Mouse (Mus musculus): ENCODE results near the gene Anxa9. TPM values are rescaled to one million over a fixed set of nuclear protein-coding genes. Genes with fewer than 3 reads are reported as not detected.
A peak's percentile ranks its signal among the peaks of the same experiment; 100 is the strongest.

Gene Anxa9
- polyA plus RNA-seq, 1 experiment from 2014 or later, result 0.24 TPM

- no peak overlapping the region for H3K4me2 ChIP-seq (replicated peaks)
- H3K27me3 ChIP-seq (ENCODE audit: control insufficient read depth, insufficient read depth, low read length), result no peaks in the 10 kb centered on the region
These were observed 36.1 kb downstream of the Anxa9 start for GRCm38 (mm10) chr3:95270766-95271364.

GRCm38 (mm10) chr3:95269789-95270188 lies 37.2 kb downstream of the Anxa9 start:
- Histone ChIP-seq H3K4me1 (replicated peaks; ENCODE audit: control insufficient read depth, insufficient read depth, low read length) (no peaks in the 10 kb centered on the region), H3K9me3 (ENCODE audit: control insufficient read depth, low read length) (no peaks in the 10 kb centered on the region), H3K4me3 (replicated peaks; ENCODE audit: low read length) (no peak overlapping the region), H3K36me3 (replicated peaks; ENCODE audit: control insufficient read depth, insufficient read depth) (peaks cover 33% of the 10 kb centered on the region), H3K27ac (no peak overlapping the region), H3K27me3 (ENCODE audit: control insufficient read depth, insufficient read depth, low read length) (no peaks in the 10 kb centered on the region), H3K9ac (no peak overlapping the region), H3K4me2 (replicated peaks) (no peak overlapping the region)
- WGBS, result 92% methylated on average over 5 of the region's 5 CpGs
- ATAC-seq (ENCODE audit: low FRiP score) (no peak), DNase-seq (ENCODE audit: low spot score) (no peak)

More at GRCm38 (mm10) chr3:95270766-95271364, 36.1 kb downstream of the Anxa9 start:
- WGBS, result 86% methylated on average over 12 of the region's 12 CpGs
- Histone ChIP-seq H3K27ac (no peak overlapping the region), H3K4me1 (replicated peaks; ENCODE audit: control insufficient read depth, insufficient read depth, low read length) (no peaks in the 10 kb centered on the region), H3K4me3 (replicated peaks; ENCODE audit: low read length) (no peak overlapping the region), H3K36me3 (replicated peaks; ENCODE audit: control insufficient read depth, insufficient read depth) (peaks cover 28% of the 10 kb centered on the region), H3K9ac (no peak overlapping the region), H3K9me3 (ENCODE audit: control insufficient read depth, low read length) (no peaks in the 10 kb centered on the region)
- DNase-seq (ENCODE audit: low spot score) (no peak), ATAC-seq (ENCODE audit: low FRiP score) (no peak)

- DNase-seq (ENCODE audit: low spot score), result no peak
- peaks cover 51% of the 10 kb centered on the region for H3K36me3 ChIP-seq (replicated peaks; ENCODE audit: control insufficient read depth, insufficient read depth)
- no peak overlapping the region for H3K9ac ChIP-seq
- no peak overlapping the region for H3K4me2 ChIP-seq (replicated peaks)
- ATAC-seq (ENCODE audit: low FRiP score), result no peak
- H3K4me3 ChIP-seq (replicated peaks; ENCODE audit: low read length), result no peak overlapping the region
- no peaks in the 10 kb centered on the region for H3K27me3 ChIP-seq (ENCODE audit: control insufficient read depth, insufficient read depth, low read length)
- no peaks in the 10 kb centered on the region for H3K4me1 ChIP-seq (replicated peaks; ENCODE audit: control insufficient read depth, insufficient read depth, low read length)
- H3K9me3 ChIP-seq (ENCODE audit: control insufficient read depth, low read length), result no peaks in the 10 kb centered on the region
- no peak overlapping the region for H3K27ac ChIP-seq
These were observed 39.1 kb downstream of the Anxa9 start for GRCm38 (mm10) chr3:95267855-95268254.

GRCm38 (mm10) chr3:95266052-95266451 lies 40.9 kb downstream of the Anxa9 start:
- Histone ChIP-seq H3K36me3 (replicated peaks; ENCODE audit: control insufficient read depth, insufficient read depth) (peaks cover 68% of the 10 kb centered on the region), H3K9ac (no peak overlapping the region), H3K4me2 (replicated peaks) (no peak overlapping the region), H3K27me3 (ENCODE audit: control insufficient read depth, insufficient read depth, low read length) (no peaks in the 10 kb centered on the region), H3K4me1 (replicated peaks; ENCODE audit: control insufficient read depth, insufficient read depth, low read length) (no peaks in the 10 kb centered on the region), H3K4me3 (replicated peaks; ENCODE audit: low read length) (no peak overlapping the region), H3K27ac (no peak overlapping the region), H3K9me3 (ENCODE audit: control insufficient read depth, low read length) (no peaks in the 10 kb centered on the region)
- 97% methylated on average over 3 of the region's 3 CpGs for WGBS
- no peak for DNase-seq (ENCODE audit: low spot score)
- ATAC-seq (ENCODE audit: low FRiP score), result no peak

DNA sequence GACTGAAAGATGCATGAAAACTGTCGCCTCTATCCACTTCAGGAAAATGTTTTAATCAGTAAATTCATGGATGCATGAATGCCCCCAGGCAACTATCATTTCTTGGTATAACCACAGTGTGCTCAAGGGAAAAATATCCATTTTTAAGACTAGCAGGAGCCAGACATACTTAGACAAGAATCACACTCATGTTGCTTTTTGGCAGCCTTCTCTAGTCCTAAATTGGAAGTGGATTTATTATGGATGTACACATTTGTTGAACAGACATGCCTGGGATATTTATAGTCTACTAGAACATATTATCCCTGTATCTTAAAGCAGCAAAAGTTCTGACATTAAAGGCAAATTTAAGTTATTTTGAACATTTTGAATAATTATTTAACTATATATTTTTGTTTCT lies 42.3 kb downstream of the Anxa9 start:
- 66% methylated on average over 1 of the region's 1 CpGs for WGBS
- DNase-seq (ENCODE audit: low spot score), result no peak
- Histone ChIP-seq H3K27me3 (ENCODE audit: control insufficient read depth, insufficient read depth, low read length) (no peaks in the 10 kb centered on the region), H3K27ac (no peak overlapping the region), H3K4me3 (replicated peaks; ENCODE audit: low read length) (no peak overlapping the region), H3K4me1 (replicated peaks; ENCODE audit: control insufficient read depth, insufficient read depth, low read length) (no peaks in the 10 kb centered on the region), H3K36me3 (replicated peaks; ENCODE audit: control insufficient read depth, insufficient read depth) (peaks cover 78% of the 10 kb centered on the region), H3K9me3 (ENCODE audit: control insufficient read depth, low read length) (no peaks in the 10 kb centered on the region), H3K4me2 (replicated peaks) (no peak overlapping the region), H3K9ac (no peak overlapping the region)
- no peak for ATAC-seq (ENCODE audit: low FRiP score)

- WGBS, result 51% methylated on average over 11 of the region's 11 CpGs
- Histone ChIP-seq H3K4me2 (replicated peaks) (no peak overlapping the region), H3K36me3 (replicated peaks; ENCODE audit: control insufficient read depth, insufficient read depth) (peaks cover 82% of the 10 kb centered on the region), H3K27ac (no peak overlapping the region), H3K9me3 (ENCODE audit: control insufficient read depth, low read length) (no peaks in the 10 kb centered on the region), H3K9ac (no peak overlapping the region), H3K4me3 (replicated peaks; ENCODE audit: low read length) (no peak overlapping the region), H3K4me1 (replicated peaks; ENCODE audit: control insufficient read depth, insufficient read depth, low read length) (no peaks in the 10 kb centered on the region), H3K27me3 (ENCODE audit: control insufficient read depth, insufficient read depth, low read length) (no peaks in the 10 kb centered on the region)
- DNase-seq (ENCODE audit: low spot score), result peak; percentile 34
- no peak for ATAC-seq (ENCODE audit: low FRiP score)
These were observed 43.8 kb downstream of the Anxa9 start for GRCm38 (mm10) chr3:95263089-95263739.

DNA sequence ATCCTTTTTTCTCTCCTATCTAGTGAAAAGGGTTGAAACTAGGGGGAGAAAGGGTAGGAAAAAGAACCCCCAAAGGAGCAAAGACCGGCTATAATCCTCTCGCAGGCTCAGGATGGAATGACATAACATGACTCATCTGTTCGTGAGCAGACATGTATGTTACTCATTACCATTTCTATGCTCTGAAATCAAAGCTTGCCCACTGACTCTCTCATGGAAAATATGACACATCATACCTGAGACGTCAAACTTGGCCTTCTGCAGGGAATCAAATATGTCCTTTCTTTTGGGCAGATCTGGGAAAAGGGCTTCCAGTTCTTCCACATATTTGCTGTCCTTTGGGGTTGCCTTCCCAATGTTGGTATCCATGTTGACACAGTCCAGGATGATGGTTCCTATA lies 45.0 kb downstream of the Anxa9 start:
- Histone ChIP-seq H3K27me3 (ENCODE audit: control insufficient read depth, insufficient read depth, low read length) (no peaks in the 10 kb centered on the region), H3K4me2 (replicated peaks) (no peak overlapping the region), H3K36me3 (replicated peaks; ENCODE audit: control insufficient read depth, insufficient read depth) (peaks cover 82% of the 10 kb centered on the region), H3K27ac (no peak overlapping the region), H3K4me1 (replicated peaks; ENCODE audit: control insufficient read depth, insufficient read depth, low read length) (no peaks in the 10 kb centered on the region), H3K4me3 (replicated peaks; ENCODE audit: low read length) (no peak overlapping the region), H3K9me3 (ENCODE audit: control insufficient read depth, low read length) (no peaks in the 10 kb centered on the region), H3K9ac (no peak overlapping the region)
- 93% methylated on average over 4 of the region's 4 CpGs for WGBS
- DNase-seq (ENCODE audit: low spot score) (no peak), ATAC-seq (ENCODE audit: low FRiP score) (no peak)

DNA sequence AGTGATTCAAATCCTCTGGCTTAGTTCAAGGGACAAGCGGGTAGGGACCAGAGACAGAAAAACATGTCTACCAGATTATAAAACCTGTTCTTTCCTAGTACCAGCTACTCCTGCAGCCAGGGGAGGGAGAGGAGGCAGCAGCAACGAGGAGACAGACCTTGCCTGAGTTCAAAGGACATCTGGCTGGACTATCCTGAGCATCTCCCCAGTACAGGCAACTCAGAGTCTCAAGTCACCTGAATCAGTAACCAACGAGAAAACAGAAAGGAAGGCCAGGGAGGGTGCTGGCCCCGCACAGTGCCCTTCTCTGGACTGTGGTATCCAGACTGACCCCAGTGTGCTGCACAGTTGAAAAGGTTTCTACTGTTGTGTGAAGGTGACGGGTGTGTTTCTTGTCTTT lies 50.0 kb downstream of the Anxa9 start:
- DNase-seq (ENCODE audit: low spot score), result no peak
- ATAC-seq (ENCODE audit: low FRiP score), result no peak
- Histone ChIP-seq H3K27me3 (ENCODE audit: control insufficient read depth, insufficient read depth, low read length) (no peaks in the 10 kb centered on the region), H3K4me1 (replicated peaks; ENCODE audit: control insufficient read depth, insufficient read depth, low read length) (no peaks in the 10 kb centered on the region), H3K9ac (no peak overlapping the region), H3K27ac (no peak overlapping the region), H3K4me3 (replicated peaks; ENCODE audit: low read length) (no peak overlapping the region), H3K36me3 (replicated peaks; ENCODE audit: control insufficient read depth, insufficient read depth) (peaks cover 93% of the 10 kb centered on the region), H3K4me2 (replicated peaks) (no peak overlapping the region), H3K9me3 (ENCODE audit: control insufficient read depth, low read length) (no peaks in the 10 kb centered on the region)
- 93% methylated on average over 5 of the region's 5 CpGs for WGBS

DNA sequence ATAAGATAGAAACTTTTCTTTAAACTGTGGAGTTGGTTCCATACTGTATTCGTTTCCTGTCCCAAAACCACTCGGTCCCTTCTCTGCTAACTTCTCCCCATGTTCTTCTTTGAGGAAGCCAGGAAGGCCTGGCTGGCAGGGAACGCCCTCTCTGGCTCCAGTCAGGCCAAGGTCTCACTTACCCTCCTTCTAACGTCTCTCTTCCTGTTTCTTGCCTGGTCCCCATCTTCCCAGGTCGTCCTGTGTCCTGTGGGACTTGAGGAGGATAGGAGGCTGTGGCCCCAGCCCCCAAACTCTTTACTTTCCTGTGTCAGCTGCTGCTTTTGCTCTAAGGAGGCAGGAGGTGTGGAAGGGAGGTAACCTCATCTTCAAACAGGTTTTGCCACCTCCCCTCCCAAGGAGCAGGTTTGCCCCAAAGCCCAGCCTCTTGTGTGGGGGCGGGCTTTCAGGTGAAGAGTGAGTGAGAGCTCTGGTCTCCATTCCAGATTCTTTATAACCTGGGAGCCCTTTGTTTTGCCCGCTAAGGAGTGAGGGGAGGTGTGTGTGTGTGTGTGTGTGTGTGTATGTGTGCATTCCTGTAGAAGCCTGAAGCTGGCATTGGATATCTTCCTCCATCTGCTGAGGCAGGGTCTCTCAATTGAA lies 56.1 kb downstream of the Anxa9 start, which contains the start of gene Bnipl:
Gene Bnipl (minus strand): TSS at position 411 of the 642 bp plus-strand sequence.
- WGBS, result 65% methylated on average over 7 of the region's 7 CpGs
- no peak for ATAC-seq (ENCODE audit: low FRiP score)
- peaks cover 39% of the 10 kb centered on the region for H3K36me3 ChIP-seq (replicated peaks; ENCODE audit: control insufficient read depth, insufficient read depth)
- no peaks in the 10 kb centered on the region for H3K9me3 ChIP-seq (ENCODE audit: control insufficient read depth, low read length)
- DNase-seq (ENCODE audit: low spot score), result no peak
- H3K4me2 ChIP-seq (replicated peaks), result no peak within 1 kb of the TSS
- H3K4me1 ChIP-seq (replicated peaks; ENCODE audit: control insufficient read depth, insufficient read depth, low read length), result no peaks in the 10 kb centered on the region
- H3K27me3 ChIP-seq (ENCODE audit: control insufficient read depth, insufficient read depth, low read length), result no peaks in the 10 kb centered on the region
- no peak within 1 kb of the TSS for H3K27ac ChIP-seq
- no peak within 1 kb of the TSS for H3K4me3 ChIP-seq (replicated peaks; ENCODE audit: low read length)
- no peak within 1 kb of the TSS for H3K9ac ChIP-seq
